Mouse (Mus musculus) brain, embryonic 14.5 days (tissue): ENCODE results near the gene Rassf4.

Experiments used
- CTCF ChIP-seq: fragments of 200-500 bp; IDR thresholded peaks from 2 replicates; pipeline ENCODE4 v1.5.1; 2012; ENCODE audit warnings: inconsistent platforms, mild to moderate bottlenecking, moderate library complexity, borderline replicate concordance; ENCODE audit not compliant: insufficient read depth, insufficient read length; ENCODE audit errors: extremely low read depth
- POLR2A ChIP-seq: fragments of 200-500 bp; IDR thresholded peaks from 2 replicates; pipeline ENCODE4 v1.6.1; 2012; ENCODE audit warnings: mild to moderate bottlenecking, inconsistent platforms, borderline replicate concordance; ENCODE audit not compliant: poor library complexity, insufficient read depth, insufficient read length, severe bottlenecking; ENCODE audit errors: extremely low read depth

GRCm38 (mm10) chr6:116676355-116676913 is 2.7 kb upstream of the Rassf4 start:
- TF ChIP-seq CTCF (no peak), POLR2A (no peak)
